In genomic region chr5:37330449-37331132, GRCm38 (mm10) we compare ENCODE assay signal across 27 mouse cellular contexts. TPM values are rescaled to one million over a fixed set of nuclear protein-coding genes. Genes with fewer than 3 reads are reported as not detected.
DNase-seq lines count a peak whose midpoint lies in the region; ATAC-seq and TF ChIP-seq lines count a peak whose summit lies in the region.
"Had no signal": no experiment of that assay in that cellular context is flagged by ENCODE, and none has a peak within 500 bp of the region (broad histone marks: within the 10 kb centered on the region; RNA-seq: fewer than 3 reads in every experiment).

No protein-coding gene starts in this region.

- peak overlapping the region; percentile 88 for H3K27ac ChIP-seq in kidney, adult 2 months (ENCODE audit: insufficient read depth, low read depth, low read length)
- H3K27ac ChIP-seq in kidney, embryonic 16.5 days (ENCODE audit: low read length) = peak overlapping the region; percentile 78
- H3K27ac ChIP-seq: embryonic facial prominence, embryonic 12.5 days; embryonic facial prominence, embryonic 15.5 days; gastrocnemius, adult 2 months; heart, adult 2 months; heart, embryonic 10.5 days; heart, embryonic 13.5 days; hindbrain, embryonic 14.5 days; hindbrain, postnatal 0 days had no signal

- no peak for DNase-seq in kidney, adult 2 months
- no peak for DNase-seq in kidney, postnatal 14 days
- no peak for DNase-seq in kidney, adult 9 months
- DNase-seq in ES-CJ7 (ENCODE audit: low read depth, low spot score) (peak; percentile 41), ZHBTc4 (ENCODE audit: low read depth, low spot score) (peak; percentile 32)
- no peak for DNase-seq in layer of hippocampus, adult 18-20 months (ENCODE audit: low spot score in 2 of 2)
- DNase-seq: adrenal gland, postnatal 10 days; adrenal gland, postnatal 36 days; B cell, adult 2 months; cerebellum, adult 18-20 months; cerebellum, adult 9-10 months; cerebellum, postnatal 14 days; forebrain, postnatal 0 days; gastrocnemius, adult 2 months; gastrocnemius, postnatal 14 days; heart, adult 2 months; heart, postnatal 14 days; heart, postnatal 4 days had no signal

- no peak overlapping the region for H3K4me3 ChIP-seq in kidney, adult 2 months (ENCODE audit: insufficient read depth, low read depth, low read length)
- H3K4me3 ChIP-seq in kidney, embryonic 16.5 days (ENCODE audit: low read length) = no peak overlapping the region
- H3K4me3 ChIP-seq: embryonic facial prominence, embryonic 12.5 days; embryonic facial prominence, embryonic 15.5 days; gastrocnemius, adult 2 months; heart, adult 2 months; heart, embryonic 10.5 days; heart, embryonic 13.5 days had no signal

- no peak overlapping the region for H3K4me2 ChIP-seq in kidney, embryonic 16.5 days (replicated peaks; ENCODE audit: low read depth, low read length)
- H3K4me2 ChIP-seq: embryonic facial prominence, embryonic 12.5 days; embryonic facial prominence, embryonic 15.5 days; heart, embryonic 13.5 days; hindbrain, embryonic 14.5 days had no signal

- no peak for TF ChIP-seq POLR2A in kidney, adult 2 months (IDR thresholded peaks at IDR 0.05; ENCODE audit: low read depth, low read length)

- H3K36me3 ChIP-seq in kidney, adult 2 months (ENCODE audit: control insufficient read depth, insufficient read depth, low read length) = no peaks in the 10 kb centered on the region; the same call in 1 of the 2 replicates
- peaks cover 20% of the 10 kb centered on the region for H3K36me3 ChIP-seq in kidney, embryonic 16.5 days (ENCODE audit: insufficient read depth, low read length)

- TF ChIP-seq CTCF in kidney, adult 2 months (conservative IDR thresholded peaks at IDR 0.05; ENCODE audit: insufficient read depth, insufficient read length, low read depth, low read length) = no peak

- H3K4me1 ChIP-seq in kidney, adult 2 months (ENCODE audit: control insufficient read depth, insufficient read depth, low read length) = peaks cover 44% of the 10 kb centered on the region
- peaks cover 8% of the 10 kb centered on the region for H3K4me1 ChIP-seq in kidney, embryonic 16.5 days (ENCODE audit: insufficient read depth, low read length)
- H3K4me1 ChIP-seq: heart, embryonic 10.5 days had no signal

- peak; percentile 5; the same call in 1 of the 2 replicates for ATAC-seq in kidney, embryonic 16.5 days (ENCODE audit: low FRiP score, low TSS enrichment)
- ATAC-seq: forebrain, embryonic 14.5 days; forebrain, postnatal 0 days; hindbrain, postnatal 0 days; inflammation-experienced regulatory T-cells, adult 6 months had no signal

- no peaks in the 10 kb centered on the region for H3K9me3 ChIP-seq in kidney, embryonic 16.5 days (ENCODE audit: low read length)
- H3K9me3 ChIP-seq: embryonic facial prominence, embryonic 12.5 days; embryonic facial prominence, embryonic 15.5 days; heart, embryonic 10.5 days; heart, embryonic 13.5 days had no signal

- H3K27me3 ChIP-seq in kidney, adult 2 months (replicated peaks; ENCODE audit: control insufficient read depth, insufficient read depth, low read length) = no peaks in the 10 kb centered on the region
- no peaks in the 10 kb centered on the region for H3K27me3 ChIP-seq in kidney, embryonic 16.5 days (ENCODE audit: insufficient read depth, low read length)
- H3K27me3 ChIP-seq: embryonic facial prominence, embryonic 12.5 days; embryonic facial prominence, embryonic 15.5 days had no signal

- no peak overlapping the region for H3K9ac ChIP-seq in kidney, embryonic 16.5 days (replicated peaks; ENCODE audit: low read length)
- H3K9ac ChIP-seq: embryonic facial prominence, embryonic 12.5 days; embryonic facial prominence, embryonic 15.5 days; forebrain, postnatal 0 days; heart, embryonic 13.5 days; hindbrain, embryonic 14.5 days had no signal

- 49% methylated on average over 8 of the region's 8 CpGs for WGBS in kidney, adult 2 months
- 70% methylated on average over 8 of the region's 8 CpGs for WGBS in kidney, embryonic 16.5 days

RNA-seq across cellular contexts. Expression of gene Evc, which starts 6.1 kb away (rescaled TPM):
- 95.8 and 101 TPM in 2 replicates for polyA plus RNA-seq in kidney, adult 2 months (2012; rRNA removed)
- 25.6 and 26.8 TPM in 2 replicates for polyA plus RNA-seq in kidney, embryonic 16.5 days (2015; fragmentation: Nextera tagmentation; extraction: Ambion mirVana)
- total RNA-seq in layer of hippocampus, adult 18-20 months (2021) = 10 to 100 TPM; 13.5 to 16.6 TPM
- polyA plus RNA-seq: inflammation-experienced regulatory T-cells, adult 6 months had no signal

RNA-seq across cellular contexts. Expression of gene Evc2, which starts 7.7 kb away (rescaled TPM):
- 29.0 and 36.4 TPM in 2 replicates for polyA plus RNA-seq in kidney, adult 2 months (2012; rRNA removed)
- 25.6 and 25.7 TPM in 2 replicates for polyA plus RNA-seq in kidney, embryonic 16.5 days (2015; fragmentation: Nextera tagmentation; extraction: Ambion mirVana)
- 10 to 100 TPM; 27.9 to 29.2 TPM for total RNA-seq in layer of hippocampus, adult 18-20 months (2021)
- polyA plus RNA-seq: inflammation-experienced regulatory T-cells, adult 6 months had no signal

Comparison
In these comparisons a context has a peak if more than half of its experiments do, and no peak if none do; other contexts are left out.
1. DNase-seq: peak in ES-CJ7 (single experiment) and ZHBTc4 (single experiment); none in kidney, adult 2 months (single experiment), kidney, postnatal 14 days (single experiment), kidney, adult 9 months (single experiment) and layer of hippocampus, adult 18-20 months (0 of 2).